In the genomic region with DNA sequence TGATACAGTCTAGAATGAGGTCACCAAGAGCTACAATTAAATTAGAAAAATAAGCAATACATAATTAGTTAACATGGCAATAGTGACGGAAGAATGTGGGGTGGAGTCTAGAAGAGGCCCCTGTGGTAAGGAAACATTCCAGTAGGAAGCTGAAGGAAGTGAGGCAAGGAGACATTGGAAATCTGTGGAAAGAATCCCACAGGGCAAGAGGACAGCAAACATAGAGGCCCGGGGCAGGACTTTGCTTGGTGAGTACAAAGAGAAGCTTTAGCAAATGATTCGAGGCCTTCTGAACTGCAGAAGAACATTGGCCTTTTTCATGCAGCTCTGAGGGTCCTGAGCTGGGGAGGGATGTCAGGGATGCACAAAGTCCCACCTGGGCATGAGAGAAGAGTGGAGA, we compare ENCODE assay signal across 12 mouse cellular contexts. TPM values are rescaled to one million over a fixed set of nuclear protein-coding genes. Genes with fewer than 3 reads are reported as not detected.
A peak's percentile ranks its signal among the peaks of the same experiment; 100 is the strongest.
DNase-seq lines count a peak whose midpoint lies in the region; ATAC-seq and TF ChIP-seq lines count a peak whose summit lies in the region.
"Had no signal": no experiment of that assay in that cellular context is flagged by ENCODE, and none has a peak within 500 bp of the region (broad histone marks: within the 10 kb centered on the region; RNA-seq: fewer than 3 reads in every experiment).

Gene Cacna1a, plus strand, starts transcription at position 166 of the 400 bp plus-strand sequence.

- WGBS in midbrain, embryonic 12.5 days: 93% methylated on average over 3 of the region's 3 CpGs
- WGBS in midbrain, embryonic 11.5 days: 93% methylated on average over 3 of the region's 3 CpGs
- 68% methylated on average over 3 of the region's 3 CpGs for WGBS in olfactory bulb, adult 2 months

- TF ChIP-seq CTCF in olfactory bulb, adult 2 months (IDR thresholded peaks at IDR 0.05; ENCODE audit: insufficient read depth, low read depth, low read length): no peak

- H3K4me3 ChIP-seq in midbrain, embryonic 12.5 days: no peak within 1 kb of the TSS
- H3K4me3 ChIP-seq in midbrain, embryonic 11.5 days (ENCODE audit: low read depth, low read length): no peak within 1 kb of the TSS
- H3K4me3 ChIP-seq in olfactory bulb, adult 2 months (ENCODE audit: insufficient read depth, low read depth, low read length): no peak within 1 kb of the TSS

- no peaks in the 10 kb centered on the region; the same call in 1 of the 2 replicates for H3K9me3 ChIP-seq in midbrain, embryonic 12.5 days
- no peaks in the 10 kb centered on the region for H3K9me3 ChIP-seq in midbrain, embryonic 11.5 days (ENCODE audit: control insufficient read depth, low read length)

- no peak for DNase-seq in frontal cortex, adult 2 months (ENCODE audit: extremely low spot score in 1 of 2, low spot score in 1 of 2)
- no peak for DNase-seq in frontal cortex, postnatal 14 days (ENCODE audit: low spot score in 2 of 2)
- DNase-seq in midbrain, embryonic 11.5 days (ENCODE audit: low spot score, missing footprints): no peak
- peak; percentile 20 for DNase-seq in kidney, postnatal 14 days
- DNase-seq in frontal cortex, postnatal 10 days (ENCODE audit: low spot score in 2 of 2): no peak
- DNase-seq: adrenal gland, postnatal 14 days; liver; retina, postnatal 1 day had no signal

- peak within 1 kb of the TSS; percentile 28; the same call in 1 of the 2 replicates for H3K9ac ChIP-seq in midbrain, embryonic 12.5 days (replicated peaks)
- no peak within 1 kb of the TSS for H3K9ac ChIP-seq in midbrain, embryonic 11.5 days (ENCODE audit: low read length)

- H3K27ac ChIP-seq in midbrain, embryonic 12.5 days (replicated peaks): no peak within 1 kb of the TSS
- no peak within 1 kb of the TSS for H3K27ac ChIP-seq in midbrain, embryonic 11.5 days (ENCODE audit: low read depth, low read length)
- H3K27ac ChIP-seq in olfactory bulb, adult 2 months (ENCODE audit: insufficient read depth, low read depth, low read length): no peak within 1 kb of the TSS

- no peaks in the 10 kb centered on the region for H3K27me3 ChIP-seq in midbrain, embryonic 12.5 days
- no peaks in the 10 kb centered on the region for H3K27me3 ChIP-seq in midbrain, embryonic 11.5 days (ENCODE audit: control insufficient read depth, insufficient read depth, low read length)

- no peak for ATAC-seq in midbrain, embryonic 12.5 days (ENCODE audit: low FRiP score, low read depth)
- no peak for ATAC-seq in midbrain, embryonic 11.5 days (ENCODE audit: low FRiP score)
- no peak for ATAC-seq in frontal cortex, adult (ENCODE audit: low TSS enrichment)
- ATAC-seq: forebrain, embryonic 14.5 days had no signal

- H3K36me3 ChIP-seq in midbrain, embryonic 12.5 days: no peaks in the 10 kb centered on the region
- no peaks in the 10 kb centered on the region for H3K36me3 ChIP-seq in midbrain, embryonic 11.5 days (ENCODE audit: control insufficient read depth, insufficient read depth, low read length)

- no peak within 1 kb of the TSS for H3K4me2 ChIP-seq in midbrain, embryonic 12.5 days (replicated peaks)
- no peak within 1 kb of the TSS for H3K4me2 ChIP-seq in midbrain, embryonic 11.5 days

- TF ChIP-seq POLR2A in olfactory bulb, adult 2 months (IDR thresholded peaks at IDR 0.05; ENCODE audit: insufficient read depth, low read depth, low read length): no peak

- no peaks in the 10 kb centered on the region for H3K4me1 ChIP-seq in midbrain, embryonic 12.5 days
- no peaks in the 10 kb centered on the region for H3K4me1 ChIP-seq in midbrain, embryonic 11.5 days (ENCODE audit: control insufficient read depth, insufficient read depth, low read length)
- peaks cover 5% of the 10 kb centered on the region for H3K4me1 ChIP-seq in olfactory bulb, adult 2 months (ENCODE audit: control insufficient read depth, insufficient read depth, low read length)

RNA-seq across cellular contexts. Expression of gene Cacna1a, which starts in this region (rescaled TPM):
- polyA plus RNA-seq in frontal cortex, adult 2 months (2012; rRNA removed): 130 and 131 TPM in 2 replicates
- polyA plus RNA-seq in midbrain, embryonic 12.5 days (2016; fragmentation: Nextera tagmentation; extraction: Ambion mirVana): 14.0 and 15.0 TPM in 2 replicates
- 6.3 TPM in 2 replicates for polyA plus RNA-seq in midbrain, embryonic 11.5 days (2014; fragmentation: Nextera tagmentation; extraction: Ambion mirVana)
- not detected in 2 replicates for polyA plus RNA-seq in olfactory bulb, adult 2 months (2012; ENCODE audit: insufficient read depth, insufficient read length, low replicate concordance, missing spikeins)
